Mouse (Mus musculus) thymus, postnatal 10 days (tissue): ENCODE data around the gene Fut7.

Experiments
- DNase-seq, 2 experiments: peaks; one replicate each; pipeline ENCODE4 v3.0.0; 2021; ENCODE audit warnings: low spot score in 2 of 2

Gene Fut7

DNA sequence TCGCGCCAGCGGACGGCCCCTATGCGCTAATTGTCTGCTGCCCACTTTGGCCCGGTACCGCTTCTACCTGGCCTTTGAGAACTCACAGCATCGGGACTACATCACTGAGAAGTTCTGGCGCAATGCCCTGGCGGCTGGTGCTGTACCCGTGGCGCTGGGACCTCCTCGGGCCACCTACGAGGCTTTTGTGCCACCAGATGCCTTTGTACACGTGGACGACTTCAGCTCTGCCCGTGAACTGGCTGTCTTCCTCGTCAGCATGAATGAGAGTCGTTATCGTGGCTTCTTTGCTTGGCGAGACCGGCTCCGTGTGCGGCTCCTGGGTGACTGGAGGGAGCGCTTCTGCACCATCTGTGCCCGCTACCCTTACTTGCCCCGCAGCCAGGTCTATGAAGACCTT lies 2.4 kb downstream of the Fut7 start:
- DNase-seq, result no peak

DNA sequence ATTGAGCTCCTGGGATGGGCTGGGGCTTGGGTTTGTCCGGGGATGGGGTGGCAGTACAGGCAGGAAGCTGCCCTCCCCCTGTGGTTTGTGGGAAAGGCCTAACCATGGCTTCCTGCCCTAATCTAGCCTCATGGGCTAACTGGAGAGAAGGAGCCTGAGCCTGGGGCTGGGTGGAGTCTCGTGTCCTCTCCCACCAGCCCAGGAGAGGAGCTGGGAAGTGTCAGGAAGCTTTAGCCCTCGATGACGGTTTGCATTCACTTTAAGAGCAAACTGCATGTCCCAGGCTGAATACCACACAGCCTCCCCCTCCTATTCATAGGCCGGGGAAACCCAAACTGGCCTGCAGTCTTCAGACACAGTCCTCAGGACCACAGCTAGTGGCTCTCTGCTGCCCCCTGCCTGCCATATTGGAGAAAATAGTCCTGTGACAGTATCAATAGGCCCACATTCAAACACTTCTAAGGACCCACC lies 3.7 kb downstream of the Fut7 start:
- peak in 1 of 2 experiments; percentile 65 for DNase-seq

GRCm38 (mm10) chr2:25427256-25427655 lies 4.2 kb downstream of the Fut7 start:
- no peak for DNase-seq

DNA sequence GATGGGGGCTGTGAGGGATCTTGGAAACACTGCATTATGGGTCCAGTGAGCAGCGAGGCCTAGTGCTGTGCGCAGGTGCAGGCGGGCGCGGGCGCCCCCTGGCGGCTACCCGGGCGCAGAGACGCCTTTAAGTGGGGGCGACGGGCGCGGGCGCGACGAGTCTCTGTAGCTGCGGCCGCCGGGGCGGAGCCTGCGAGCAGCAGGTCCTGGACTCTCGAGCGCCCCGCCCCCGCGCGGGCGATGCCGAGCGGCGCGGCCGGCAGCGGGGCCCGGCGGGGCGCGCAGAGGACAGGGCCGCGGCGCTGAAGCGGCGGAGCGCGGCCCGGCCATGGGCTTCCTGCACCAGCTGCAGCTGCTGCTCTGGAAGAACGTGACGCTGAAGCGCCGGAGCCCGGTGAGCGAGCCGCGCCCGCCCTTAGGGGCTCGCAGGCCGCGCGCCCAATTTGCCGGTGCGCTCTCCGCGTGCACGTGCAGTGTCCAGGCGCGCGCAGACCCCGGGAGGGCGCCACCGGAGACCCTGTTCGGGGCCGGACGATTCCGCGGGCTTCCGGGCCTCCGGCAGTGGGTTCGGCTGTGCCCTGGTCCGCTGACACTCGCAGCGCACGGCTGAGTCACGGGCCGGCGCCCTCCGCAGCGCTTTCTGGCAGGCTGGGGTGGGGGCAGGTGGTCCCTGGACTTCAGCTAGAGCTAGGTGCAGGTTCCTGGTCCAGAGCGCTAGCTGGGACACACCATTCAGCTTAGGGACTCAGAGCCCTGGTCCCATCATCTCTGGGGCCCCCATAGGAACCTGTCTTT lies 5.6 kb downstream of the Fut7 start, which contains the start of gene Abca2:
Gene Abca2, plus strand, starts transcription at position 262 of the 795 bp plus-strand sequence.
- DNase-seq, result peak; percentile 91 to 97

GRCm38 (mm10) chr2:25429435-25430180 lies 6.5 kb downstream of the Fut7 start:
- DNase-seq, result no peak

DNA sequence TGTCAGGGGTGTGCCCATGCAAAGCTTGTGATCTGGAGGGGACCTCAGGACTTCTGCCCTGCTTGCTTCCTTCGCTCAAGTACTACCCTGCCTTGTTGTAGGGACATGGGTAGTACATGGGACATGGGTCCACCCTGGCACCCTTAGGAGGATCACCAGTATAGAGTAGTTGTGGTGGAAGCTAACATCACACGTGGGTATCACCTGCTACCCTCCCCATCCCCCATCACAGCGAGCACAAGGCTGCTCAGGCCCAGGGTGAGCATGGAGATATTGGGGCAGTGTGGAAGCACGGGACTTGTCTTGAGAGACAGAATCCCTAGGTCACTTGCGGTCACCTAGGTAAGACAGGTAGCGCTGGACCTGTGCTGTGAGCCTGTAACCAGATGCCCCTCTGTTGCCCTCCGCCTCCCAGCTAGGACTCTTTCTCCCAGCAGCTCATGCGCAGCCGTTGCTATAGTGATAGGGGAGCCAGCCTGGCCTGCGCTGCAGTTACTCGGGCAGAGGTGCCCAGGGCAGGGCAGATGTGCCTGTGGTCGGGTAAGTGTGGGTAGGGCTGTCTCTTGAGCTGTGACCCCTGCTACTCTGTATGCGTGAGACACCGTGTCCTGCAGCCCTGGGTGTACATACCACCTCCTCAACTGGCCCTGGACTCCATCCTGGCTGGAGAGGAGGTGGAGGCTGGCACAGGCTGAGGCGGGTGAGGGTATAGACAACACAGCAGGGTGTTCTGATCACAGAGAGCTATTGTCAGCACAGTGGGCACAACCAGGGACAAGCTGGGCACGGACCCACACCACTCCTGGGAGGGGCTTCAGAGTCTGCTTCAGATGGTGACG lies 7.5 kb downstream of the Fut7 start:
- DNase-seq, result no peak

GRCm38 (mm10) chr2:25431308-25431855 lies 8.3 kb downstream of the Fut7 start:
- DNase-seq, result no peak

- DNase-seq, result no peak
Measured at GRCm38 (mm10) chr2:25432326-25433098, 9.4 kb downstream of the Fut7 start.

DNA sequence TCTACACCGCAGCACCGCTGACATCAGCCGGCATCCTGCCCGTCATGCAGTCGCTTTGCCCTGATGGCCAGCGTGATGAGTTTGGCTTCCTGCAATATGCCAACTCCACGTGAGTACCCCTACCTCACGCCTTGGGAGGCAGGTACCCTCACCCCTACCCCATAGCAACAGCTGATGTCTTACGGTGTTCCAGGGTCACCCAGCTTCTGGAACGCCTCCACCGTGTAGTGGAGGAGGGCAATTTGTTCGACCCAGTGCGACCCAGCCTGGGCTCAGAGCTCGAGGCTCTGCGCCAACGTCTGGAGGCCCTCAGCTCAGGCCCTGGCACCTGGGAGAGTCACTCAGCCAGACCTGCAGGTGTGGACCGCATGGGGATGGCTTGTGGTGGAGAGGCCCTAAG lies 10.0 kb downstream of the Fut7 start:
- DNase-seq, result no peak

GRCm38 (mm10) chr2:25434292-25434691 lies 11.2 kb downstream of the Fut7 start:
- no peak for DNase-seq

GRCm38 (mm10) chr2:25436286-25436820 lies 13.3 kb downstream of the Fut7 start:
- no peak for DNase-seq

DNA sequence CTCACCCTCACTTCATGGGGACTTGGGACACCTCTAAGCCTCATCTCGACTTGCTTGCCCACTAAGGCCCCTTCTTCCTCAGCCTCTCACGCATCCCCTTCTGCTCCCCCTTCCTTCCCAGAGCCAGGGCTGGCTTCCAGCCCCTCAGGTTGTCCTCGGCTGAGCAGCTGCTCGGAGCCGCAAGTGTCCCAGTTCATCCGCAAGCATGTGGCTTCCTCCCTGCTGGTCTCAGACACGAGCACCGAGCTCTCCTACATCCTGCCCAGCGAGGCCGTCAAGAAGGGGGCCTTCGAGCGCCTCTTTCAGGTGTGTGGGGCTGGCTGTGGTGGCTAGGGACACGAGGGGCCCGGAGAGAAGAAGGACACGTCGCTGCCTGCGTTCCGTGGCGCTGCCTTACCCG lies 18.0 kb downstream of the Fut7 start:
- no peak for DNase-seq

GRCm38 (mm10) chr2:25442682-25443081 lies 19.6 kb downstream of the Fut7 start:
- DNase-seq, result no peak

- no peak for DNase-seq
Measured at GRCm38 (mm10) chr2:25450853-25451647, 28.0 kb downstream of the Fut7 start.

GRCm38 (mm10) chr2:25452951-25453350 lies 29.9 kb downstream of the Fut7 start:
- no peak for DNase-seq

- DNase-seq, result no peak
Measured at GRCm38 (mm10) chr2:25456205-25456953, 33.3 kb downstream of the Fut7 start, which contains the start of gene Clic3. Gene Clic3 (plus strand): TSS chr2:25456838.

- DNase-seq, result no peak
Measured at GRCm38 (mm10) chr2:25457022-25457896, 34.2 kb downstream of the Fut7 start.

GRCm38 (mm10) chr2:25458911-25459310 lies 35.8 kb downstream of the Fut7 start:
- DNase-seq, result no peak
